Mouse (Mus musculus): Measurements from ENCODE around the gene Hoxa7. TPM values are rescaled to one million over a fixed set of nuclear protein-coding genes. Genes with fewer than 3 reads are reported as not detected.
A peak's percentile ranks its signal among the peaks of the same experiment; 100 is the strongest.

Hoxa7 gene
- polyA plus RNA-seq, 2 experiments from 2014 or later = not detected

DNA sequence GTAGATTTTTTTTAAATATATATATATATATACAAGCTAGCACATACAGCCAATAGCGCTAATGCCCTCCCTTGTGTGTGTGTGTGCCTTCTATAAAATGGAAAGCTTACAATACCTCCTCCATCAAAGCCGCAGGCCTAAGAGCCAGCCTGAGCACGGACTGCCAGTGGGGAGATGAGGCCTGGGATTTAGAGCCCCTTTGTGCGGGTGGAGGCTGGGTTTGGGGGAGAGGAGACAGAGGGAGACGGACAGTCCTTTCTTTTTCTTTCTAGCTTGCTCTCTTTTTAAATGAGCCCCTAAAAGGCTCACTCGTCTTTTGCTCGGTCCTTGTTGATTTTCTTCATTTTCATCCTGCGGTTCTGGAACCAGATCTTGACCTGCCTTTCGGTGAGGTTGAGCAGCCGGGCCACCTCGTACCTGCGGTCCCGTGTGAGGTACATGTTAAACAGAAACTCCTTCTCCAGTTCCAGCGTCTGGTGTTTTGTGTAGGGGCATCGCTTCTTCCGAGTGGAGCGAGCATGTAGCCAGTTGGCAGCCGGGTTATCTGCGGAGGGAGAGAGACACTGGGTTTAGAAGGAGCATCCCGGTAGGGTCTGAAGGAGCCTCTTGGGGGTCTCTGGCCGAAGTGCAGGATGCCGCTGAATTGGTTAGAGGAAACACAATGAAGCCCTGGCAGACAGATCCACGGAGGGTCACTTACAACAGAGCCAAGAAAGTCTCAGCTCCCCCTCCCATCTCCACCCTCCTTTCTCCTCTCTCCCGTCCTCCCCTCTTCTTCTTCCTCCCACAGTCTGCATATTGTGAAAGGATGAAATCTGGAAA, 2.5 kb upstream of the Hoxa7 start:
- ATAC-seq = no peak

DNA sequence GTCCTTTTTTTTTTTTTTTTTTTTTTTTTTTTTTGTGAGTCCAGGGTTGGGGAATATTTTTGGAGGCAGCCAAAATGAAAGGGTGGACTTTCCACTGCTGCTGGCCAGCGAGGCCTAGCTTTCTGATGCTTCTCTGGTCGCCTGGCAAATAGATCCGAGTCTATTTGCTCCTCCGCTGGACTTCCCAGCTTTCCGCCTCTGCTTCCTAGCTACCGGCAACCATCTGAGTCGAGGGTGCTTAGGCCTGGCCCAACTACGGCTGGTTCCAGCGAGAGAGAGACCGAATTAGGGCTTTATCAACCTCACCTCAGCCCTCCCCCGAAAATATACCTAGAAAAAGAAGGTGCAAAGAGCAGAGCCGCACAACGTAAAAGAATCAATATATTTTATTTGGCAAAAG, 1.1 kb upstream of the Hoxa7 start:
- no peak for ATAC-seq

DNA sequence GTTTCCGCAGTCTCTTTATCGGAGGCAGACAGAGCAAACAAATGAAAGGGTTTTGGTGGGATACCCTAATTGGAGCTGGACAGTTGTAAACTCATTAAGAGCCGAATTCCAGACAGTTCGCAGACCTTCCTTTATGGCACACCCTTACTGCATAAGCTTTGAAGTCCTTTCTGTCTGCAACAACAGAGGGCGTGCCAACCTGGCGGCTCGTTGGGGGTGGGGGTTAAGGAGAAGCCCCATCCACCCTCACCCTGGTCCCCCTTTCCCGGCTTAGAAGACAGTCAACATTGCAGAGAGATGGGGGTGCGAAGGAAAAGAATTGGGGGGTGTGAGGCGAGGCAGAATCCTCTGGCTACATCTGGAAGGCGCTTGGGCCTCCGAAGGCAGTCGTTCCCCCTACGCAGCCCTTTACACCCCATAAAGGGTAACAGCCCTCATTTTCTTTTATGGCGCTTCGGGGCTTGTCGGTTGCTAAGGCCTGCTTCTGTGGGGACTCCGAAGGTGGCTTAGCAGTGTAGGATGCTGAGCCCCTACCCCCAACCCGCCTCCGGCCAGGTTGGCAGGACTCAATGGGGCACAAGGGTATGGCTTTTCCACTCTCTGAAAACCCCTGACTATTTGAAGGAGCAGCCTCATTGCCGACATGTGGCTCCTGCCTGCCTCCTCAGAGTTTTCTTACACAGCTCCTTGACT, 485 bp upstream of the Hoxa7 start:
- ATAC-seq = no peak

DNA sequence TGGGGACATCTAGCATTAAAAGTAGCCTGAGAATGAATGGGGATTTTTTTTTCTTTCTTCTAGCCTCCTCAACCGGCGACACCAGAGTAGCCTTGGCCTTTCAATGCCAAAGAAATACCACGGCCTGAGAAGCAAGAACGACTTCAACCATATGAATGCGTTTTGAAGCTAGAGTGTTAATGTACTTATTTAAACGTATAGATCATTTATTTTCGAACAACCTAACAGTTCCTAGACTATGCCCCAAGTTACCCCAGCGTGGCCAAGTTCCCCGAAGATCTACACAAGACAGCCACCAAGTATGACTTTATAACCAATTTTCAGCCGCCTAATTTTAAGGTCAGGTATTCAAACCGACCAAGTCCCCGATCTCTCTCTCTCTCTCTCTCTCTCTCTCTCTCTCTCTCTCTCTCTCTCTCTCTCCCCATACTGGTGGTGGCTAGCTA, 766 bp downstream of the Hoxa7 start:
- no peak for ATAC-seq

DNA sequence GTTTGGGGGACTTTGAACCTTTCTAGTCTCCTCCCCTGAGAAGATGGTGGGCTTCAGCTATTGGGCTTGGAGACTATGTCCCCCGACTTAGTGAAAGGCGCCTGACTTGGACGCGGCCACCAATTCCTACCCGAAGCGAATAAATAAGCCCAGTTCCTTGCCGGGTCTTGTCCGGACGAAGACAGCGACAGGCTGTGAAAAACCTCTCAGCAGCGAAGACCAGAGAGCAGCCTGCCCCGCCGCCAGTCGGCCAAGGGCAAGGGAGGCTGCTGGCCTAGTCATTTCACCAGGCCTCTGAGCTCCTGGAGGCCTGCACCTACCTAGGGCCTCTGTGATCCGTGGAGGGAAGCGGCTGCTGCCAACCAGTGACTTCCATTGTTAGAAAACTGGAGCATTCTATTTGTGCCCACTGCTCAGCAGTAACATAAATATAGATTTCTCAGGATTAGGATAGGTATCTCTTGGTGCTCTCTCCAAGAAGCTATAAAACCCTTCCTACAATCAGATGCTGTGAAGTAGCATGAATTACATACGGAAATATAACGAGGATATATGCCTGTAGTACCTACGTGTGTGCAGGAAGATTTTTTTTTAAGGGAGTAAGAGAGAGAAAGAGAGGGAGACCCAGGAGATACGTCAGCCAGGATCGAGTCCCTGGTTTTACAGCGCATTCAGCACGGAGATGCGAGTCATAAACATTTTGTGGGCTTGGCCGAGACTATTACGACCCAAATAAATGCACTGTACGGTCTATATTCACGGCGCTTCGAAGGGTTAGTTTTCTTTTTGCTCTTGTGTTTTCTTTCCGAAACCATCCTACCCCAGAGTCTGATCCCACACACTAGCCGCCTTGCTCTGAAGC, 1.4 kb downstream of the Hoxa7 start:
- no peak for ATAC-seq

DNA sequence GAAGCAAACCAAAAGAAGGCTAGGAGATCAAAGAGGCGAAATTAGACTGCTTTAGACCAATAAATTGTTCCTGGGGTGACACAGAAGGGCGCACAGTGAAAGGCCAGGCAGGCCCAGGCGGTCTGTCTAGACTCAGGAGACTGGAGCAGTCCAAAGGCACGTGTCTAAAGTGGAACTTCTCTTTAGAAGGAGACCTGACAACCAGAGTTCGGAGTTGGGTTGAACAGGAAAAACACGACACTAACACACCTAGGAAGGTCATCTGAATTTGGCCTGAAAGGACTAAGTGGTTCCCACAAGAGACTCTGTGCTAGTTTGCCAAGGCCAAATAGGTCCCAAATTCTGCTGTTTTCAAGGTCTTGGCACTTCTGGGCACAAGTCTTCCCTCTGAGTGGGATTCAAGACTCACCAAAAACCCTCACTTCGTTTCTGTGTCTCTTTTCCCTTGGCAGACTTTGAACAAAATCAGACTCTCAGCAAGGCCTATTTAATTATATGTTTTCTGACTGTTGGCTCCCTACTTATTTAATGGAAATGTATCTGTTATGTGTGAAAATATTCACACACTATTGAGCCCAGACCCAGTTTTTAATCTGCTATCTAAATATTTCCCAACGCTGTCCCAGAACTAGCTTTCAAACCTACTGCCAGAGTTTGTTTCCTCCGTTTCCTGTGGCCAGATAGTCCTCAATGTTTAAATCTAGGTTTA, 2.3 kb downstream of the Hoxa7 start:
- ATAC-seq = no peak

DNA sequence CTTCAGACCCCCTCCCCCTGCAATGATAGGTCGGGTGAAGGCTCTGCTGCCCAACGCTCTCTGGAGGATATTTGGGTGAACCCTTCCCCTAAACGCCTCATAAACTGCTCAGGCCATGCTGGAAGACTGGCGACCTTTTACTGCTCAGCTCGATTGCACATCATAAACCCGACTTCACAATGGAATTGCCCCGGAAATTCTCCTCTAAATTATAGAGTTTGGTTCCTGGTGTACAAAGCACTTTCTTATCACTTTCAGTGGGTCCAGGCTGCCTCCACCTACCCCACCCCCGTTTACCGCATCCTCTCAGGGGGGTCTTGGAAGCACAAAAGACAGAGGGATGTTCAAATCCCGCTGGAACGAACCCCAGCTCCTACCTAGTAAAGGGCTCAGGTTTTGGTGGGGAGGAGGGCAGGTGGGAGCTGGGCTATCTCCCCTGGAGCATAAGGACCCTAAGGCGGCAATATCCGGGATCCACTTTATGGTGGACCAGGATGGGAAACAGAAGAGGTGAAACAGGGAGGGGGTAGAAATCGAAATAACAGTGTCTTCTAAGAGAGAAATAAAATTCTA, 2.9 kb downstream of the Hoxa7 start:
- no peak for ATAC-seq

DNA sequence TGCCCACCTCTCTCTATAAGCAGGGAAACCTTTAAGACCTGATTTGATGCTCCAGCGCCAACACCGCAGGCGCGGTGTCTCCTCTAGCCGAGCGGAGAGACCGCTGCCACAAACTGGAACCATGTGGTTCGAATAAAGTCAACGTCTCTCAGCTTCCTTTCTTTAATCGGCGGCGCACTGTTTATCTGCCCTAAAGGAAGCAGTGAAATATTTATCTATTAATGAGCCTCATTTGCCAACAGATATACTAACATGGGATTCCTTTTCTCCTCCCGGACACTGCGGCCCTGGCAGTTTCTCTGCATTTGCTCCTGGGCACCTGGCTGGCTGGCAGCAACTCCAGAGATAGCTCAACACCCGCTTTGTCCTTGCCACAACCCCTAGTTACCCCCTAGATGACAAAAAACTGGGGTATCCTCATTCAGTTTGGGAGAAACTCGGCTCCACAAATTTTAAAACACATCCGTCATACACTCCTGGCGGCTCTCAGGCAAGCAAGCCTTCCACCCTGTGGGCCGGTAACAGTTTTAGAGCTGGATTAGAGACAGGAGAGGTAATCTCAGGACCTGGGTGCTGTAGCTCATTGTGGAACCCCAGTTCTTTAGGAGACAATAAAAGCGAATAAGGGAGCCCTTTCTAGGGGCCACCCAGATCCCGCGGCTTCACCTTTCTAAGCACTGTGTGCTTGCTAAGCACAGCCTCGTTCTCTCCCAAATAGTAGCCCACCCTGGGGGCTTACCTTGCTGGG, 3.6 kb downstream of the Hoxa7 start:
- ATAC-seq = no peak

DNA sequence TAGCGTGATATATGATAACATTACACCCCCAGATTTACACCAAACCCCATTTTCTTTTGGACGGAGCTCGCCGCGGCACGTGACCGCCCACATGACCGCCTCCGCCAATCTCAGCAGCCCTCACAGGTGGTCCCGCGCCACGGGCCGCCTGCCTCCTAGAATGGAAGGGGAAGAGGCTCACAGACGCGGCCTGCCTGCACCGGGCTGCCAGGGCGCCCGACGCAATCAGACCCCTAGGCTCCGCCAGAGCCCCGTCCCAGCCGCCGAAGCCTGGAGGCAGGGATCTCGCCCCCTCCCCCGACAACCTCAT, 4.2 kb downstream of the Hoxa7 start:
- peak; percentile 5 for ATAC-seq

DNA sequence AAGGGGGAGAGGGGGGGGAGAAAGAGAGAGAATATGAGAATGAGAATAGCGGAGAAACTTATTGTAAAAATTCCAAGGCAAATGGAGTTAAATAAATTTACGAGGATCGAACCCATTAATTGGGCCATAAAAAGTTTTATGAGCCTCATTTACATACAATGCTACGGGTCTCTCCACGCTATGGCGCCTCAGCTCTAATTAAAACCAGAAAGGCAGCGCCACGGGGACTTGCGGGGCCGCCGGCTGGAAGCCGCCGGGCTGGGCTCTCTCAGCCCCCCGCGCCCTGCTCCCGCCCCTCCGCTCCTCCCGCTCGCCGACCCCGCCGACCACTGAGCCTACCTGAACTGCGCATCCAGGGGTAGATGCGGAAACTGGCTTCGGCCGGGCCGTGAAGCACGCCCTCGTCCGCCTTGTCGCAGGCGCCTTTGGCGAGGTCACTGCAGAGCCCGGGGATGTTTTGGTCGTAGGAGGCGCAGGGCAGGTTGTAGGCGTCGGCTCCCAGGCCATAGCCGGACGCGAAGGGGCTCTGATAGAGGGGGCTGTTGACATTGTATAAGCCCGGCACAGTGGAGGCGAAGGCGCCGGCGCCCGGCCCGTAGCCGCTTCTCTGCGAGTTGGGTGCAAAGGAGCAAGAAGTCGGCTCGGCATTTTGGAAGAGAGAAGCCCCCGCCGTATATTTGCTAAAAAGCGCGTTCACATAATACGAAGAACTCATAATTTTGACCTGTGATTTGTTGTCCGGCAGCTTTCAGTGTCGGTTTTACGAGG, 4.8 kb downstream of the Hoxa7 start:
- ATAC-seq = no peak

DNA sequence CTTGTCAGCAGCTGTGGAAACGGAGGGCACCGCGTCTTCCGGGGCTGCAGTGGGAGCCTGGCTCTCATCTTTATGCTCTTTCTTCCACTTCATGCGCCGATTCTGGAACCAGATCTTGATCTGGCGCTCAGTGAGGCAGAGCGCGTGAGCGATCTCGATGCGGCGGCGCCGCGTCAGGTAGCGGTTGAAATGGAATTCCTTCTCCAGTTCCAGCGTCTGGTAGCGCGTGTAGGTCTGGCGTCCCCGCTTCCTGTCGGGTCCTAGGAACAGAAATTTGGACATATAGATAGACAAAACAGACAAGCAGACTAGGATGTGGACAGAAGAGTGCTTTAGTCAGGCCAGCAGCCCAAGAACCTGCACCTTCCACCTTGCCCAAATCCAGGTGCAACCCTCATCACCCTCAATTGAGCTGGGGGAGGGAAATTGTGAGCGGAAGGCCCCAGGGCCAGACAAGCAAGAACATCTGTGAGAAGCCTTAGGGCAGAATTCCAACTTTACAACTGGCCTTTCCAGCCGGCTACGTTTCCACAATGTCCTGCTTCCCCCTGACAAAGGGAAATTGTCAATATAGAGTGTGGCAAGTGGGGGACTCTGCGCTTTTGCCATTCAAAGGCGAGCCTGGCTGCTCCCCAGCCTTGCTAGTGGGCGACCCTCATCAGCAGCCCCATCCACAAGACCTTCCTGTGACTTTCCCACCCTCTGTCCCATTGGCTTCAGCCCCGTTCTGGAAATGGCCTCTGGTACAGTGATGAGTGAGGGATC, 5.7 kb downstream of the Hoxa7 start:
- no peak for ATAC-seq

DNA sequence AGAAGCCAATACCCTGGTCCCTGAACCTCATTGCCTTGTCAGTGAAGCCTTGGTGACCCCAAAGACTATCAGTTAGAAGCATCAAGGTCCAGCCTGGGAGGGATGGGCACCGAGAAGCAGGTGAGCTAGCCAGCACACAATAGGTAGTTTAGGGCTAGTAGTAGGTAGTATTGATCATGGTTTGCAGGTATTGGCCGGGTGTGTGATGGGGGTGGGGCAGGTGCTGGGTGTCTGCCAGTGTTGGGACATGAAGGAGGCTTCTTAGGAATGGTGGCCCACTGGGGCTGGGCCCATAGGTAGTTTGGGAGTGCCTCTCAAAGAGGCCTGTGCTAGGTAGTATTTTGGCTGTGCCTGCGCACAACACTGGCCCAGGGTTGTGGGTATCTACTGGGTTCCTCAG, 6.6 kb downstream of the Hoxa7 start:
- no peak for ATAC-seq

DNA sequence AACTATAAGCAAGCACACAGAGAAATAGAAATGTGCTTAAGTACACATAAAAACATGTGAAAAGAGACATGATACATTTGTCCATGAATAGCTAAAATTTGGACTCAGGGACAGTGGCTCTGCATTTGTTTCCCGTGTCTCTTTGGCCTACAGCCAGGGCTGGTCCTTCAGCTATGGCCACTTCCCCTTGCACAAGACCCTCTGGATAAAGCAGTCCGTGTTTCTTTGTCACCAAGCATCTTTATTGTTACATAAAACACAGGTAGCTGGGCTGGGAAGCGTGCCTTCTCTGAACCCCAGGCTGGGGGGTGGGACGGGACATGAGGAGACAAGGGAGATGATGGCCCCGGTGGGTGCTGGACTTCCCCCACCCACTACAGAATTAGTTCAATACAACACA, 7.4 kb downstream of the Hoxa7 start:
- no peak for ATAC-seq

DNA sequence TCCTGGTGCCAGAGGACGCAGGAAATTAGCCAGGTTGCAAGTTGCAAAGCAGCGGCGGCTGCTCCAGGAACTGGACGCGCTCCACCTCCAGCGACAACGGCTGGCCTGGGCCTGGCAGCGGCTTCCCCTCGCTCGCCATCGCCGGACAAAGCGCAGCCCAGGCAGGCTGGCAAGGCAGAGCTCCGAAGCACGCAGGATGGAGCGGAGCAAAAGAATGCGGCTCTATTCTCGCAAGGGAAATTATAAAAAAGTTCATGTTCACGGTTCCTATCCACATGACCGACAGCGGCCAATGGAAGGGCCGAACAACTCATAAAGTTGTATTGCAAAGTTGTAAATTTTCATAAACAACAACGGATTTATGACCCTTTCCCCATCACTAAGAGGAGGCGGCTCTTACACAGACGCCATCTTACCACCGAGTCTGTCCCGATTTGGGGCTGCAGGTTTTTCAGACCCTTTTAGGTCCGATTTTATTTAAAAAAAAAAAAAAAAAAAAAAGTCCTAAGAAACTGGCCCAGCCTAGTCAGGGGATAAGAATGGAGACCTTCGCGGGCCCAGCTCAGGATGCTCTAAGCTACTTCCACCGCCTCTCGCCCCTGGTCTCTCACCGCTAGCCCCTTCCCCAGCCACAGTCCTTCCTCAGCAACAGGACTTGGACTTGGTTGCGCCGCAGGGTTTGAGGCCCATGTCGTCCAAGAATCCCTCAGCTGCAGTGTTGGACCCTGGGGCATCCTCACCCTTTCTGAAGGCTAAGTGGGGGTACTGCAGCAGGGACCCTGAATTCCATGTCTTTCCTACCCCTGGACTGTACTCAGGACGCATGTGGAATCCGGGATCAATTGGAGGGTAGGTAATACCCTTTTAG, 8.3 kb downstream of the Hoxa7 start, which contains the start of the genes Hoxa3 and Gm28308:
TSS of gene Hoxa3 (minus strand) at position 218 of the 868 bp plus-strand sequence.
TSS of gene Gm28308 (minus strand) at position 221 of the 868 bp plus-strand sequence.
- ATAC-seq = no peak

DNA sequence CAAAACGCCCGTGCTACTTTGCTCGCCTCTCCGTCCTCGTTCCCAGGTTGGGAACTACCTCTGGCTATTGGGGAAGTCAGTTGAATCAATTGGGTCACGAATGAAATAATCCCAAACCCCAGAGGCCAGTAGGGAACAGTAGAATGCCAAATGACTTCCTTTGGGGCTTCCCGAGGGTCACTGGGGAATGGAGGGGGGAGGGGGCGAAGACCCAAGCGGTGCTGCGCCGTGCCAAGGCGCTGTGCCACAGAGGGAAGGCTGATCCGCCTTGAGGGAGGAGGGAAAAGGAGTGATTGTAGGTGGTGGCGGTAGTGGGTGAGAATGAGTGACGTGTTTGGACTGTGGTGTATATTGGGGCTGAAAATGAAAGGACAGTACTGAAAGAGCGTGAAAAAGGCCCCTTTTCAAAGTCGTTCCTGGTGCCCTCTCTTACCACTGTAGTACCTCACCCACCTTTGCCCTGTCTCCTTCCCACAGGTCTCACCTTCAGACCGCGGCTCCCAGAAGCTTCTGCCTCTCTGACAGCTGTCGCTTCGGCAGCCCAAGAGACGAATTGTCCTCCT, 9.0 kb downstream of the Hoxa7 start:
- peak; percentile 7 for ATAC-seq

DNA sequence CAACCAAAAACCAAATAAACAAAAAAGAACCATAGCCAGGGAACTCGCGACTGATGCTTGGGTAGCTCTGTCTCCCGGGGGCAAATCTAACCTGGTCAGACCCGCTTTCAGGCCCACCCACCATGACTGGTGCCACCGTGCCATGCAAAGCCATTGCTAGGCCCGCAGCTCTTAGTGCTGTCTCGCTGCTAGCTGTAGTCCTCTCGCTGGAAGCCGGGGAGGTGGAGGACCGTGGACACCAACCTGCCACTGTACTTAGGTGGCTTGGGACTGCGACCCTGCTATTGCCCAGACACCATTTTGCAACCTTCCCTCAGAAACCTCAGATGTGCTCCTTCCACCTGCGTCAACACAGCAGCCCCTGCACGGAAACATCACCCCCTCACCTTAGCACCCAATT, 9.7 kb downstream of the Hoxa7 start:
- peak; percentile 17 for ATAC-seq

DNA sequence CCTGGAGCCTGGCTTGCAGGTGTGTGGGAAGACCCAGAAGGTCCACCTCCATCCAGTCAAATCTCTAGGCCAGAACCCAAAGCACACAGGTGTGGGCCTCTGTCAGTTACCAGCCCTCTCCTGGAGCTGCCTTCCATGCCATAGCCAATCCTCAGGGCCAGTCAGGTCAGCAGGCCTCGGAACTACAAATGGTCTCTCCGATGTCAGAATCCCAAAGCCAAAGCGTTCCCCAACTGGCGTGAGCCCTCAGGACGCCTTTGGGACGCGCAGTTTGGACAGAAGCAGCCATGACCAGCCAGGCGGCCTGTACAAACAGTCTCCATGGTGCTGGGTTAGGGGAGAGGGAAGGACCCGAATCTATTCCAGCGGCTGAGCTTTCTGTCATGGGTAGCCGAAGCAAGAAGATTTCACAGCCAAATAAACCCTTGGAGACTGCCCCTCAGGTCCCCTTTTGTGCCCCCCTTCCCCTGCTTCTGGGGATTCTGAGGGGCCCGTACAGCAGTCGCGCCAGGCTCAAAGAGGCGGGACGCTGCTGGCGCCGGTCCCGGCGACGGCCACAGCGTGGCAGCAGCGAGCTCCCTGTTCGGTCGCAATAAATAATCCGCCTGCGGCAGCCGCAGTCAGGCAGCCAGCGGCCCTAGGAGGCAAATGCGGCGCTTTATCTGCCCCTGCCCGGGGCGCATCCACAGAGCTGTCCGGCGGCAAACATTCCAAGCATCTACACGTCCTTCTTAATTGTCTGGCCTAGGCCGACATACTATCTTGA, 10.3 kb downstream of the Hoxa7 start:
- ATAC-seq = peak; percentile 79

DNA sequence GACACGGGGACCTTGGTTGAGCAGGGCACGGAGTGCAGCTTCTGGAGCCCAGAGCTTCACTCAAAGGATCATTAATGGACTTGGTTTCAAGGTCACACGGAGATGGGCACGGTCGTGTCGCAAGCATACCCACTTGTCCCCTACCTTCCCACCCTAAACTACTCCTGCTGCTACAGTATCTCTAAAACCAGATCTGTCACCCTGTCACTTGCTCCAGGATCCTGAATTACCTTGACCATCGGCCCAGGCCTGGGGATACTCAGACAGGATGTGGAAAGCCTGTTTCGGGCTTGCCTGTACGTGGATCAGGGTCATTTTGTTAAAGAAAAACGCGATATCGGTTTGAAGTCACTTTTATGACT, 12.0 kb downstream of the Hoxa7 start:
- no peak for ATAC-seq

All from activated CD4-positive, CD25-positive, alpha-beta regulatory T cell, adult 4 months (primary cell).